Mouse (Mus musculus) heart, embryonic 16.5 days (tissue): ENCODE results near the gene Trim46. TPM values are rescaled to one million over a fixed set of nuclear protein-coding genes. Genes with fewer than 3 reads are reported as not detected.

Source experiments
- ATAC-seq: fragments of 200-750 bp; cut with Nextera tagmentation; replicated peaks from 2 replicates; pipeline ENCODE4 v1.8.0; 2017; ENCODE audit warnings: moderate number of reproducible peaks; ENCODE audit not compliant: insufficient read depth, low FRiP score; ENCODE audit errors: extremely low read depth
- H3K27ac ChIP-seq: fragments of 300-500 bp; sonication (generic); 2 replicates; pipeline ENCODE4 v1.5.1; 2014; ENCODE audit warnings: mild to moderate bottlenecking, low read length, control low read depth, moderate library complexity
- H3K27me3 ChIP-seq: fragments of 300-500 bp; sonication (generic); 2 replicates; pipeline ENCODE4 v1.6.1; 2014; ENCODE audit warnings: low read length, mixed read lengths; ENCODE audit not compliant: control insufficient read depth, insufficient read depth
- H3K36me3 ChIP-seq: fragments of 300-500 bp; sonication (generic); 2 replicates; pipeline ENCODE4 v1.6.1; 2014; ENCODE audit not compliant: control insufficient read depth, insufficient read depth
- H3K4me1 ChIP-seq: fragments of 300-500 bp; sonication (generic); 2 replicates; pipeline ENCODE4 v1.6.1; 2014; ENCODE audit warnings: low read length, mixed read lengths; ENCODE audit not compliant: control insufficient read depth, insufficient read depth
- H3K4me2 ChIP-seq: fragments of 300-500 bp; sonication (generic); 2 replicates; pipeline ENCODE4 v1.6.1; 2014; ENCODE audit warnings: low read depth, mild to moderate bottlenecking, control low read depth, low read length
- H3K4me3 ChIP-seq: fragments of 300-500 bp; sonication (generic); 2 replicates; pipeline ENCODE4 v1.5.1; 2014; ENCODE audit warnings: mild to moderate bottlenecking, control low read depth, low read length
- H3K9ac ChIP-seq: fragments of 300-500 bp; sonication (generic); 2 replicates; pipeline ENCODE4 v1.6.1; 2014; ENCODE audit warnings: low read length, control low read depth
- H3K9me3 ChIP-seq: fragments of 300-500 bp; sonication (generic); replicated peaks from 2 replicates; pipeline ENCODE4 v1.6.1; 2016; ENCODE audit warnings: low read length; ENCODE audit not compliant: control insufficient read depth
- WGBS: fragments of 180-500 bp; shearing (Covaris S2); extraction: QIAGEN DNeasy Blood & Tissue Kit; methylation state at CpG from one replicate; pipeline ENCODE4 v1.1.7; 2014; 5-methylcytosine and 5-hydroxymethylcytosine counted together
- polyA plus RNA-seq: library from polyadenylated mRNA; unstranded; fragments of >200 nt; fragmentation: Nextera tagmentation; extraction: Ambion mirVana; gene quantifications from 2 replicates; pipeline ENCODE4 v1.2.1, GENCODE M21; 2015

Gene Trim46
- polyA plus RNA-seq, 1 experiment from 2014 or later = 1.1 TPM

DNA sequence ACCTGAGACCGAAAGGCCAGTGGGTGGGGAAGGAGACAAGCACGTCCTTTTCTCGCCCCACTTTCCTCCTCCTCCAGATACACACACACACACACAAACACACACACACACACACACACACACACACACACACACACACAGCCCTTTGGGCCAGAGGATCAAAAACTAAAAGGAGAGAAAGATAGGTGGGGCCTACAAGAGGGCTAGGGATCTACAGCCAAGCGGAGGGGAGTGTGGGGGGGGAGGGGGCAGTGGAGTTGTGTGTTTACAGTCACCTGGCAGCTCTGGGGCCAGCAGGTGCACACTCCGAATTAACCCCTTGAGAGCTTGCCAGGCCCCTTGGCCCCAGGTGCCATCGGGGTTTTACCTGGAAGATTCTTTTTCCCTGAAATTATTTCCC, 13.5 kb downstream of the Trim46 start:
- H3K36me3 ChIP-seq = no peaks in the 10 kb centered on the region
- no peak overlapping the region for H3K4me3 ChIP-seq
- H3K27me3 ChIP-seq = 0 out of 2 replicates have a peak, but pooled peaks cover 3% of the 10 kb centered on the region

DNA sequence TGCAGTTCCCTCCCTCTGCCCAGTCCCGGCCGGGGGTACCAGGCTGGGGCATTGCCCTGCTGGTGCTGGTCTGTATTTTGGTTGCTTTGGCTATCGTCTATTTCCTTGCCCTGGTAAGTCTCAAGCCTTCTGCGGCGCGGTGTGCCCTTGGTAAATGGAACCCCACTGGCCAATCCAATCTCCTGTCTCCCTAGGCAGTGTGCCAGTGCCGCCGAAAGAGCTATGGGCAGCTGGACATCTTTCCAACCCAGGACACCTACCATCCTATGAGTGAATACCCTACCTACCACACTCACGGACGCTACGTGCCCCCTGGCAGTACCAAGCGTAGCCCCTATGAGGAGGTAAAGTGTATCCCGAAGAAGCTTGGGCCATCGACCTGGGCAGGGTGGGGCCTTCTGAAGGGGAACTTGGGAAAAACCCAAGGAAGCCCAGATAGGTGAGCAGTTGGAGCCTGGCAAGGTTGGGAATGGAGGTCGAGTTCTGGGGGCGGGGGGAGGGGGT, 14.3 kb downstream of the Trim46 start:
- 71% methylated on average over 16 of the region's 16 CpGs for WGBS

More for the DNA sequence above, 13.5 kb downstream of the Trim46 start:
- H3K9ac ChIP-seq = no peak overlapping the region
- no peak overlapping the region for H3K4me2 ChIP-seq
- 69% methylated on average over 6 of the region's 6 CpGs for WGBS
- no peak overlapping the region; the same call in 1 of the 2 replicates for H3K27ac ChIP-seq
- peaks cover 18% of the 10 kb centered on the region for H3K4me1 ChIP-seq
- no peak for ATAC-seq
- no peaks in the 10 kb centered on the region for H3K9me3 ChIP-seq

GRCm38 (mm10) chr3:89231345-89231744, 14.8 kb downstream of the Trim46 start:
- Histone ChIP-seq H3K27me3 (peaks cover 7% of the 10 kb centered on the region; the same call in 1 of the 2 replicates), H3K4me2 (no peak overlapping the region), H3K9ac (no peak overlapping the region), H3K4me1 (peaks cover 26% of the 10 kb centered on the region), H3K27ac (no peak overlapping the region), H3K9me3 (no peaks in the 10 kb centered on the region), H3K4me3 (no peak overlapping the region), H3K36me3 (no peaks in the 10 kb centered on the region)
- 39% methylated on average over 7 of the region's 7 CpGs for WGBS
- no peak for ATAC-seq

More for the DNA sequence above, 14.3 kb downstream of the Trim46 start:
- H3K9ac ChIP-seq = no peak overlapping the region
- no peak for ATAC-seq
- 0 out of 2 replicates have a peak, but pooled peaks cover 3% of the 10 kb centered on the region for H3K27me3 ChIP-seq
- no peak overlapping the region for H3K4me3 ChIP-seq
- no peaks in the 10 kb centered on the region for H3K9me3 ChIP-seq
- H3K4me1 ChIP-seq = peaks cover 24% of the 10 kb centered on the region
- H3K27ac ChIP-seq = no peak overlapping the region
- no peaks in the 10 kb centered on the region for H3K36me3 ChIP-seq
- no peak overlapping the region for H3K4me2 ChIP-seq

- ATAC-seq = no peak
- H3K9ac ChIP-seq = no peak overlapping the region
- H3K4me3 ChIP-seq = no peak overlapping the region
- no peaks in the 10 kb centered on the region for H3K9me3 ChIP-seq
- peaks cover 15% of the 10 kb centered on the region; the same call in 1 of the 2 replicates for H3K27me3 ChIP-seq
- 63% methylated on average over 2 of the region's 2 CpGs for WGBS
- H3K4me2 ChIP-seq = no peak overlapping the region
- peaks cover 26% of the 10 kb centered on the region for H3K4me1 ChIP-seq
- no peaks in the 10 kb centered on the region for H3K36me3 ChIP-seq
- no peak overlapping the region for H3K27ac ChIP-seq
Measured at GRCm38 (mm10) chr3:89230561-89230960, 15.5 kb downstream of the Trim46 start.

- peaks cover 16% of the 10 kb centered on the region; the same call in 1 of the 2 replicates for H3K27me3 ChIP-seq
- no peak overlapping the region for H3K27ac ChIP-seq
- no peak overlapping the region for H3K4me2 ChIP-seq
- no peaks in the 10 kb centered on the region for H3K36me3 ChIP-seq
- WGBS = 67% methylated on average over 4 of the region's 4 CpGs
- no peaks in the 10 kb centered on the region for H3K9me3 ChIP-seq
- H3K4me3 ChIP-seq = no peak overlapping the region
- no peak overlapping the region for H3K9ac ChIP-seq
- ATAC-seq = no peak
- H3K4me1 ChIP-seq = peaks cover 26% of the 10 kb centered on the region
Measured at GRCm38 (mm10) chr3:89229276-89229675, 16.8 kb downstream of the Trim46 start.

DNA sequence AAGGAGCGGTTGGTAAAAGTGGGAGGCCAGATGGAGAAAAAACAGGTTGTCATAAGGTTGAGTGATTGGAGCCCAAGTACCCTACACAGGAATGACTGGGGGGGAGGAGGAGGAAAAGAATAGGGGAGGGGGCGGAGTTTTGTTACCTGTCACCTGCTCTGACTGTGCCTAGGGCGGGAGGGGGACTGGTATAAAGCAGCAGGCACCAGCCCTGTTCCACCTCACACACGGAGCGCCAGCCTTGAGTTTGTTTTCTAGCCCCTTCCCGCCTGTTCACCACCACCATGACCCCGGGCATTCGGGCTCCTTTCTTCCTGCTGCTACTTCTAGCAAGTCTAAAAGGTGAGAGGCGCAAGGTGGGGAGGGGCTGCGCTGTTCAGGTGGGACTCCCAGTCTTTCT, 17.3 kb downstream of the Trim46 start, which contains the start of gene Muc1:
TSS of gene Muc1 (plus strand) at position 222 of the 400 bp plus-strand sequence.
- H3K27ac ChIP-seq = 0 out of 2 replicates have a peak within 1 kb of the TSS, but pooled peaks have one; percentile 26
- H3K36me3 ChIP-seq = no peaks in the 10 kb centered on the region
- H3K9ac ChIP-seq = peak within 1 kb of the TSS; percentile 68
- peaks cover 16% of the 10 kb centered on the region; the same call in 1 of the 2 replicates for H3K27me3 ChIP-seq
- H3K9me3 ChIP-seq = no peaks in the 10 kb centered on the region
- H3K4me2 ChIP-seq = peak within 1 kb of the TSS; percentile 76
- peak within 1 kb of the TSS; percentile 61 for H3K4me3 ChIP-seq
- H3K4me1 ChIP-seq = peaks cover 25% of the 10 kb centered on the region
- 33% methylated on average over 10 of the region's 10 CpGs for WGBS
- ATAC-seq = no peak

DNA sequence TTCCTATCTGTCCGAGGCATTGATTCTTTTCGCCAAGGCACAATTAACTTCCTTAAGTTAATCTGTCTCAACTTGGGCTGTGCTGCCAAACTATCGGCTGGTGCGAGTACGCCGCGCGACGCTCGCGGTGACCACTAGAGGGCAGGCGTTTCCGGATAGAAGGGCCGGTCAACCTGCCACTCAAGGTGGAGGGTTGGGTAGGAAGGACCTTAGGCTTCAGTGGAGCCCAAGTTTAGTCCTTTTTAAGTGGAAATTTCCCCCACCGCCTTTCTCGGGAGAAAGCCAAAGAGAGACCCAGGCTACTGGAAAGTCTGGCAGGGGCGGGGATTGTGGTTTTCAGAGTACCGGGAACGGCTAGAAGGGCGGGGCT, 17.9 kb downstream of the Trim46 start:
- 1% methylated on average over 20 of the region's 20 CpGs for WGBS

GRCm38 (mm10) chr3:89227307-89228179, 18.6 kb downstream of the Trim46 start:
- H3K4me3 ChIP-seq = peak overlapping the region; percentile 61
- H3K27me3 ChIP-seq = peaks cover 16% of the 10 kb centered on the region; the same call in 1 of the 2 replicates
- H3K9me3 ChIP-seq = no peaks in the 10 kb centered on the region
- peak overlapping the region; percentile 58 for H3K9ac ChIP-seq
- H3K27ac ChIP-seq = 0 out of 2 replicates have a peak overlapping the region, but pooled peaks have one; percentile 20
- peaks cover 12% of the 10 kb centered on the region for H3K4me1 ChIP-seq
- H3K36me3 ChIP-seq = no peaks in the 10 kb centered on the region
- peak; percentile 72 for ATAC-seq
- 4% methylated on average over 41 of the region's 41 CpGs for WGBS
- H3K4me2 ChIP-seq = peak overlapping the region; percentile 76

More for the DNA sequence above, 17.9 kb downstream of the Trim46 start:
- Histone ChIP-seq H3K4me1 (peaks cover 19% of the 10 kb centered on the region), H3K36me3 (no peaks in the 10 kb centered on the region), H3K4me3 (peak overlapping the region; percentile 61), H3K9me3 (no peaks in the 10 kb centered on the region), H3K27me3 (peaks cover 16% of the 10 kb centered on the region; the same call in 1 of the 2 replicates), H3K4me2 (peak overlapping the region; percentile 76), H3K27ac (0 out of 2 replicates have a peak overlapping the region, but pooled peaks have one; percentile 26), H3K9ac (peak overlapping the region; percentile 68)
- ATAC-seq = peak; percentile 49
